Mouse (Mus musculus) lung, postnatal 0 days (tissue): Measurements from ENCODE around the gene Map3k7. TPM values are rescaled to one million over a fixed set of nuclear protein-coding genes. Genes with fewer than 3 reads are reported as not detected.

ENCODE experiments used
- ATAC-seq: fragments of 200-750 bp; cut with Nextera tagmentation; 2 replicates; pipeline ENCODE4 v1.8.0; 2017; ENCODE audit warnings: moderate library complexity
- DNase-seq: peaks from one replicate; pipeline ENCODE4 v3.0.0-alpha.2; 2016; ENCODE audit warnings: low spot score
- H3K27ac ChIP-seq: fragments of 300-500 bp; sonication (generic); 2 replicates; pipeline ENCODE4 v1.5.1; 2014; ENCODE audit warnings: antibody characterized with exemption, mild to moderate bottlenecking, low read length, mixed read lengths
- H3K27me3 ChIP-seq: fragments of 300-500 bp; sonication (generic); replicated peaks from 2 replicates; pipeline ENCODE4 v1.6.1; 2014; ENCODE audit warnings: low read length, mixed read lengths; ENCODE audit not compliant: insufficient read depth
- H3K36me3 ChIP-seq: fragments of 300-500 bp; sonication (generic); 2 replicates; pipeline ENCODE4 v1.6.1; 2014; ENCODE audit warnings: low read length, mixed read lengths; ENCODE audit not compliant: insufficient read depth
- H3K4me1 ChIP-seq: fragments of 300-500 bp; sonication (generic); 2 replicates; pipeline ENCODE4 v1.6.1; 2014; ENCODE audit warnings: antibody characterized with exemption, low read depth, low read length, mixed read lengths; ENCODE audit not compliant: insufficient read depth
- H3K4me2 ChIP-seq: fragments of 300-500 bp; sonication (generic); replicated peaks from 2 replicates; pipeline ENCODE4 v1.6.1; 2014; ENCODE audit warnings: low read depth, mild to moderate bottlenecking, low read length, moderate library complexity, mixed read lengths
- H3K4me3 ChIP-seq: fragments of 300-500 bp; sonication (generic); 2 replicates; pipeline ENCODE4 v1.5.1; 2014; ENCODE audit warnings: low read depth, low read length
- H3K9ac ChIP-seq: fragments of 300-500 bp; sonication (generic); replicated peaks from 2 replicates; pipeline ENCODE4 v1.6.1; 2014; ENCODE audit warnings: low read depth, mild to moderate bottlenecking
- H3K9me3 ChIP-seq: fragments of 300-500 bp; sonication (generic); 2 replicates; pipeline ENCODE4 v1.6.1; 2016; ENCODE audit warnings: low read length, mixed read lengths
- CTCF ChIP-seq: IDR thresholded peaks from 2 replicates; pipeline ENCODE4 v1.5.1; 2016; ENCODE audit warnings: antibody characterized with exemption, mild to moderate bottlenecking
- EP300 ChIP-seq: IDR thresholded peaks from 2 replicates; pipeline ENCODE4 v1.6.1; 2016; ENCODE audit warnings: antibody characterized with exemption, mild to moderate bottlenecking, control low read depth
- WGBS: fragments of 180-500 bp; shearing (Covaris S2); extraction: QIAGEN DNeasy Blood & Tissue Kit; methylation state at CpG from one replicate; pipeline ENCODE4 v1.1.7; 2014; 5-methylcytosine and 5-hydroxymethylcytosine counted together
- polyA plus RNA-seq: library from polyadenylated mRNA; unstranded; fragments of >200 nt; fragmentation: Nextera tagmentation; extraction: Ambion mirVana; gene quantifications from 2 replicates; pipeline ENCODE4 v1.2.1, GENCODE M21; 2015

The Map3k7 gene
- 14.5 and 16.4 TPM in 2 replicates for polyA plus RNA-seq

DNA sequence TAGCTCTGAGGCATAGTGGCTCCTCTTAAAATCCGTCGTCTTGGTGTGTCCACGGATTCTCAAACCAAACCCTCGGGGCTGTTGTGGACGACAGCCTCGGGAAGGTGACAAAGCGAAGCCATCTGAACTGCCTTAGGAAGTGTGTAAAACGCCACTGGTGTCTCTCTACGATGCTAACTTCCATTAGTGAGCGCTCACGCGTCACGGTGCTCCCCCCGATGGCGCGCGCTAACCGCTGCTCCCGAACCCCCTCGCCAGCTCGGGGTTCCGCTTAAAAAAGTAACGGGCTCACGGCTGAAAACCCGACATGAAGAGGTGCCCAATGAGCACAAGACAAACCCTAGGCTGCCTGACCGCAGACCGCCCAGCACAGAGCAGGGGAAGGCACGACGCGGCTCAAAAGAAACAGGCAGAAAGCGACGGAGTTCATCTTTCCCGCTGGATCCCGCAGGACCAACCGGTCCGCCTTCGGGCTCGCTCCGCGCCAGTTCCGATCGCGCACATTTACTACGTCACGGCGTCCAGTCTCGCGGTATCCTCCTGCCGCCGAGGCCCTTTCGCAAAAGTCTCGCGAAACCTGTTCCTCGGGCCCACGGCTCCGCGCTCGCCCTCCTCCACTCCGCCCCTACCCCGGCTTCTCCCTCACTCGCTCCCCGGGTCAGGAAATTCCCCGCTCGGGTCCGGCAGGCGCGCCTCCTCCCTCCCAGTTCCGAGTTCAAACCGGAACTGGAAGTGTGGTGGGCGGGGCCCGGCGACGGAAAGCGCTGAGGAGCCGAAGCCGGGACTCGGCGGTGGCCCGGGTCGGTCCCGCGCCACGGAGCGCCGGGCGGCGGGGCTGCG is at the start of gene Map3k7:
Gene Map3k7, plus strand, starts transcription at position 744 of the 840 bp plus-strand sequence.
- WGBS = under 1% methylated on average over 83 of the region's 88 CpGs
- ATAC-seq = peak; percentile 97
- peak within 1 kb of the TSS; percentile 88 for H3K4me3 ChIP-seq

DNA sequence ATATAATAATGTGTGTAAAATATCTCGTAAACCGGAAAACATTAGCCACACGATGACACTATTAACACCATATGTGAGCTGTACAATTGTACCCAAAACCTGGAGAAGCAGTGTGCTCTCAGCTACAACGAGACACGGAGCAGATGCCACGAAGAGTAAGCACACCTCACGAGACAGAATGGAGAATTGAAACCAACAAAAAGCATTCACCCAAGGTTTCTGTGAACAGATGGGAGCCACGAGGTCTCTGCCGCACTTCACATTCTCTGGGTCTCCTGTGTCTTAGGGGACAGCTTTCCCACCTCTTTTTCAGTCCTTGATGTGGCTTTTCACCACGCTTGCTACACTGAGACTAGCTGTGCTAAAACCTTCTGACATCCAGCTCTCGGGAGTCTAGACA is 48.8 kb upstream of the Map3k7 start:
- WGBS = 76% methylated on average over 11 of the region's 11 CpGs
- TF ChIP-seq CTCF (no peak), EP300 (no peak)
- ATAC-seq = no peak
- Histone ChIP-seq H3K9me3 (no peaks in the 10 kb centered on the region), H3K4me3 (no peak overlapping the region), H3K36me3 (no peaks in the 10 kb centered on the region), H3K4me1 (no peaks in the 10 kb centered on the region), H3K9ac (no peak overlapping the region), H3K27me3 (no peaks in the 10 kb centered on the region), H3K4me2 (no peak overlapping the region), H3K27ac (no peak overlapping the region)
- DNase-seq = no peak

More for the DNA sequence above, at the start of gene Map3k7:
- TF ChIP-seq EP300 (peak; percentile 61), CTCF (no peak)
- no peaks in the 10 kb centered on the region for H3K27me3 ChIP-seq
- DNase-seq = peak; percentile 98
- H3K27ac ChIP-seq = peak within 1 kb of the TSS; percentile 98
- H3K4me2 ChIP-seq = peak within 1 kb of the TSS; percentile 82
- no peaks in the 10 kb centered on the region for H3K4me1 ChIP-seq
- H3K36me3 ChIP-seq = no peaks in the 10 kb centered on the region
- H3K9me3 ChIP-seq = no peaks in the 10 kb centered on the region
- peak within 1 kb of the TSS; percentile 92 for H3K9ac ChIP-seq

DNA sequence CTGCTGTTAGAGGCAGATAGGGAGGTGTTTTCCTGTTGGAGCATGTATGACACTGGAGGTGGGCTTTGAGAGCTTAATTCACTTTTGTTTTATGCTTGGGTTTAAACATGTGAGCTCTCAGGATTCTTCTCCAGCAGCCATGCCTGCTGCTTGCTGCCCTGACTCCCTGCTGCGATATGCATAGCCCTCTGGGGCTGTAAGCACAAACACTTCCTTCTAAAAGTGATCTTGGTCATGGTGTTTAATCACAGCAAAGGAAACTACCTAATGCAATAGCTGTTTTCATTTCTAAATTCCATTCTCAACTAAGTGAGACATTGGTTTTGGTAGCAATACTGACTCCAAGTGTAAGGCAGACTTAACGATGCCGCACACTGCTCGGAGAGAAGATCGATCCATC is 45.2 kb upstream of the Map3k7 start:
- Histone ChIP-seq H3K27me3 (no peaks in the 10 kb centered on the region), H3K4me1 (no peaks in the 10 kb centered on the region), H3K27ac (no peak overlapping the region), H3K36me3 (no peaks in the 10 kb centered on the region), H3K4me3 (no peak overlapping the region), H3K9me3 (no peaks in the 10 kb centered on the region), H3K9ac (no peak overlapping the region), H3K4me2 (no peak overlapping the region)
- no peak for DNase-seq
- ATAC-seq = no peak
- no peak for TF ChIP-seq CTCF
- no peak for TF ChIP-seq EP300
- WGBS = 91% methylated on average over 5 of the region's 5 CpGs

DNA sequence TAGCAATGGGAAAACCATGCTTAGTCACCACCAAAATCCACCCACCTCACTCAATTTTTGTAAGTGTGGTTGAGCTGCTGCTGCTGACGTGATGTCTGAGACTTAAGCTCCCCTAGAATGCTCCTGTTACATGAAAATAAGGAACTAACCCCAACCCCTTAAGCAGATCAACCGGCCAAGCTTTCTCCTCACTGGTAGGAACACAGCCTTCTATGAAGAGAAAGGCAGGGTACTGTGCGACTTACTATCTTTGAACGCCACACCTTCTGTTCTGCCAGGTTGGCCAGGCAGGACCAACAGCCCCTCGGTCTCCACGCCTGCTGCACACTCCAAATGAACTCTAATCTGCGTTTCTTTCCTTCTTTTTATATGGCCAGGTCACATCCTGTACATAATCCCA is 41.7 kb upstream of the Map3k7 start:
- TF ChIP-seq EP300 (no peak), CTCF (no peak)
- Histone ChIP-seq H3K27ac (no peak overlapping the region), H3K9me3 (no peaks in the 10 kb centered on the region), H3K27me3 (no peaks in the 10 kb centered on the region), H3K9ac (no peak overlapping the region), H3K36me3 (no peaks in the 10 kb centered on the region), H3K4me3 (no peak overlapping the region), H3K4me1 (no peaks in the 10 kb centered on the region), H3K4me2 (no peak overlapping the region)
- DNase-seq = no peak
- ATAC-seq = no peak
- 71% methylated on average over 7 of the region's 7 CpGs for WGBS

DNA sequence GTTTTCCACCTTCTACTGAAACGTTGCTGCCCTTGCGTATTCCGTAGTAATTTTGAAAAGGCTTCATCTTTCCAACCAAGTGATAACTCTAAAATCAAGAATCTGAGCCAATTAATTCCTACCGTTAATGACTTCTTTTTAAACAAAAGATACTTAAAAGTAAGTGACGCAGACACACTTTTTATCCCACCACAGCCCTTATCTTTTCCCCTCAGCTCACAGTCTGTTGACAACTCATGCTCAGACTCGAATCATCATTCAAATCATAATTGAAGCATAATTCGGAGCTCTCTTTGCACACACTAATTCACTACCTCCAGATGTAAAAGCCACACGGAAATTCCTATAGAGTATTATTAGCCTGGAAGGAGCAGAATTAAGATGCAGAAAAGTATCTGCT is 40.5 kb upstream of the Map3k7 start:
- no peaks in the 10 kb centered on the region for H3K4me1 ChIP-seq
- WGBS = 51% methylated on average over 8 of the region's 8 CpGs
- H3K4me2 ChIP-seq = no peak overlapping the region
- H3K27me3 ChIP-seq = no peaks in the 10 kb centered on the region
- H3K9me3 ChIP-seq = no peaks in the 10 kb centered on the region
- H3K27ac ChIP-seq = no peak overlapping the region
- ATAC-seq (no peak), DNase-seq (no peak)
- H3K4me3 ChIP-seq = no peak overlapping the region
- no peak overlapping the region for H3K9ac ChIP-seq
- H3K36me3 ChIP-seq = no peaks in the 10 kb centered on the region
- TF ChIP-seq EP300 (no peak), CTCF (no peak)

DNA sequence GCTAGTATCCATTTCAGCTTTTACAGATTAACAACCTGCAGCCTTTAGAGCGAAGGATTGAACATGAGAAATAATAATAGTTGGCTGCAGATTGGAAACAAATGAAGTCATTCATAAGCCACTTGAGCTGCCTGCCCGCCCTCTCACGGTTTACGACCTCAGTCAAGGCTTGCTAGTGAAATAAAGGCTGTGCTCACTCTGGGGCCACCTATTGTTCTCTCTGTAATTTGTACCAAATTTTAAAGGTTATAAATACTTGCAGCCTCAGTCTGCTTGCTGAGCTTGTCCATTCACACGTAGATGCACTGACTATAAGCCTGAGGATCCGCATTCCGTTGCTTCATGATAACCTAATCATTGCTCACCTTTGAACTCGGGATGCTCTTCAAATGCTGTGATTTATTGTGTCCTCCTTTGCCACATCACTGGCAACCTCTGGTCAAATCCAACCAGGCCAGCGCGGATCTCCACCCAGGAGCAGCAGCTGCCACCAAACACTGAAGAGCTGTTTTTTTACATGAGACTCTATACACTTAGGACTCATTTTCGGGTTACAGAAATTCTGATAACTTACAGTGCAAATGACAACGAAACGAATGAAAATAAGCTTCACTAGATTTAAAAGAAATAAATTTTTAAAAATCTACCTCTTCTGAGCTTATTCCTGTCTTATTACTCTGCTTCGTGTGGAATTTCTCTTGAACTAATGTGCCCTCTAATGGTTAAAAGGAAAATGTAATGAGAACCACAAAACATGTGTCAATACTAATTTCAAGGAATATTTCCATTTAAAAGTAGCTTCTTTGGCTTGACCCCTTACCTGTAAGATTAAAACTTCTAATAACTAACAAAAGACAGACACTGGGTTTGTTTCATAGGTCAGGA is 39.4 kb upstream of the Map3k7 start:
- no peak for ATAC-seq
- H3K4me1 ChIP-seq = no peaks in the 10 kb centered on the region
- DNase-seq = no peak
- H3K27ac ChIP-seq = no peak overlapping the region
- H3K27me3 ChIP-seq = no peaks in the 10 kb centered on the region
- no peaks in the 10 kb centered on the region for H3K9me3 ChIP-seq
- H3K9ac ChIP-seq = no peak overlapping the region
- no peak overlapping the region for H3K4me3 ChIP-seq
- H3K4me2 ChIP-seq = no peak overlapping the region
- WGBS = 49% methylated on average over 14 of the region's 14 CpGs
- TF ChIP-seq EP300 (no peak), CTCF (no peak)
- H3K36me3 ChIP-seq = no peaks in the 10 kb centered on the region
